In the genomic region with DNA sequence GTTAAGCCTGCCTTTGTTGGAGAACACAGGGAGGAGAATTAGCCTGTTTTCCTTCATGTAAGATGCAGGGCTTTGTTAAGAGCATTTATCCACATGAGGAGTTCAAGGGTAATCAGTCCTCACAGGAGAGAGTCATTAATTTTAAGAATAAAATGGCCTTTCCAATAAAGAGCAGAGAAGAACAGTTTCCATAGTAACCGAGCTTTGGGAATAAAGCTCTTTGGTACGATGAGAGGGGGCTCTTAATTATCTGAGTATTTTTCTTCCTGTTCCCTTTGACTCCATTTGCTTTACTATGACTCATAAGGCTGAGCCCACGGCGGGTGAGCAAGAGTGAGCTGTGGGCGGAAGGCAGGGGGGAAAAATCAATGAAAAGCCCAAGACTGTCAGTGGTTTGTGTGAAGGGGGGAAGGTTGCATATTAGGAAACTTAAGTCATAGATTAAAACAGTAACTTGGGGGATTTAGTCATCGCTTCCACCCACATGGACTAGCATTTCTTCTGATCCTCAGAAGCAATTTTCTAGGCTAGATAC, we compare ENCODE assay signal across 13 mouse cellular contexts.
DNase-seq lines count a peak whose midpoint lies in the region; ATAC-seq and TF ChIP-seq lines count a peak whose summit lies in the region.
"Had no signal": no experiment of that assay in that cellular context is flagged by ENCODE, and none has a peak within 500 bp of the region (broad histone marks: within the 10 kb centered on the region; RNA-seq: fewer than 3 reads in every experiment).

No protein-coding gene starts in this region.

- H3K4me3 ChIP-seq in hindbrain, embryonic 12.5 days, result no peak overlapping the region
- H3K4me3 ChIP-seq in neural tube, embryonic 13.5 days, result no peak overlapping the region
- H3K4me3 ChIP-seq: embryonic facial prominence, embryonic 12.5 days; liver, embryonic 15.5 days had no signal

- H3K9ac ChIP-seq in hindbrain, embryonic 12.5 days, result no peak overlapping the region
- H3K9ac ChIP-seq in neural tube, embryonic 13.5 days, result no peak overlapping the region
- H3K9ac ChIP-seq: embryonic facial prominence, embryonic 12.5 days; liver, embryonic 15.5 days had no signal

- no peaks in the 10 kb centered on the region for H3K9me3 ChIP-seq in hindbrain, embryonic 12.5 days (replicated peaks)
- no peaks in the 10 kb centered on the region for H3K9me3 ChIP-seq in neural tube, embryonic 13.5 days
- H3K9me3 ChIP-seq: embryonic facial prominence, embryonic 12.5 days; liver, embryonic 15.5 days had no signal

- 52% methylated on average over 6 of the region's 6 CpGs for WGBS in hindbrain, embryonic 12.5 days
- 30% methylated on average over 6 of the region's 6 CpGs for WGBS in neural tube, embryonic 13.5 days

- no peaks in the 10 kb centered on the region for H3K27me3 ChIP-seq in Patski
- no peaks in the 10 kb centered on the region for H3K27me3 ChIP-seq in hindbrain, embryonic 12.5 days
- H3K27me3 ChIP-seq in neural tube, embryonic 13.5 days, result no peaks in the 10 kb centered on the region
- H3K27me3 ChIP-seq: embryonic facial prominence, embryonic 12.5 days; liver, embryonic 15.5 days had no signal

- ATAC-seq in Patski, result peak; percentile 73
- ATAC-seq in hindbrain, embryonic 12.5 days (ENCODE audit: low FRiP score), result peak; percentile 57
- ATAC-seq in neural tube, embryonic 13.5 days (ENCODE audit: low read depth), result peak; percentile 84

- peak; percentile 39 to 71 for DNase-seq in left cerebral cortex, adult 9 months (ENCODE audit: low spot score in 2 of 2)
- DNase-seq in left cerebral cortex, postnatal 4 days, result no peak
- DNase-seq in Patski (ENCODE audit: low read depth, low spot score), result no peak
- no peak for DNase-seq in heart, postnatal 14 days
- DNase-seq in cerebellum, adult 18-20 months, result no peak
- DNase-seq in ovary, postnatal 36 days (ENCODE audit: low spot score), result no peak
- DNase-seq: gastrocnemius, postnatal 25 days; spleen, adult 18-20 months; thymus, postnatal 4 days had no signal

- H3K4me1 ChIP-seq in hindbrain, embryonic 12.5 days, result 0 out of 2 replicates have a peak, but pooled peaks cover 7% of the 10 kb centered on the region
- H3K4me1 ChIP-seq in neural tube, embryonic 13.5 days (replicated peaks), result peaks cover 11% of the 10 kb centered on the region
- H3K4me1 ChIP-seq: embryonic facial prominence, embryonic 12.5 days; liver, embryonic 15.5 days had no signal

- POLR2A ChIA-PET in Patski (lab: Charles Lee), result no interaction called here

- intact Hi-C loops in left cerebral cortex, postnatal 4 days (cut with DNase I), result no loop called here
- intact Hi-C loops in heart, postnatal 14 days (cut with DNase I), result no loop called here

- no peak overlapping the region for H3K27ac ChIP-seq in hindbrain, embryonic 12.5 days
- H3K27ac ChIP-seq in neural tube, embryonic 13.5 days (replicated peaks), result peak overlapping the region; percentile 49
- H3K27ac ChIP-seq: embryonic facial prominence, embryonic 12.5 days; liver, embryonic 15.5 days had no signal

- in situ Hi-C loops in Patski (cut with MboI; ENCODE audit: low pct_unique_long_range_greater_than_20kb), result loop anchor here (25.0 kb wide), 1 partner anchor 490 kb away; no protein-coding TSS in a partner anchor

- no peak for TF ChIP-seq CTCF in Patski (IDR thresholded peaks at IDR 0.05)

- CTCF ChIA-PET in Patski (lab: Charles Lee), result interaction anchor here (1.1 kb wide), 1 partner anchor 21 kb away, joined by 3 read pairs; no protein-coding TSS in a partner anchor

- no peak overlapping the region for H3K4me2 ChIP-seq in hindbrain, embryonic 12.5 days (replicated peaks)
- no peak overlapping the region for H3K4me2 ChIP-seq in neural tube, embryonic 13.5 days
- H3K4me2 ChIP-seq: embryonic facial prominence, embryonic 12.5 days; liver, embryonic 15.5 days had no signal

- H3K36me3 ChIP-seq in hindbrain, embryonic 12.5 days, result no peaks in the 10 kb centered on the region
- H3K36me3 ChIP-seq in neural tube, embryonic 13.5 days, result no peaks in the 10 kb centered on the region
- H3K36me3 ChIP-seq: embryonic facial prominence, embryonic 12.5 days; liver, embryonic 15.5 days had no signal

Comparison
In these comparisons a context has a peak if more than half of its experiments do, and no peak if none do; other contexts are left out.
1. DNase-seq: peak in left cerebral cortex, adult 9 months (2 of 2); none in left cerebral cortex, postnatal 4 days (single experiment), Patski (single experiment), heart, postnatal 14 days (0 of 2), cerebellum, adult 18-20 months (0 of 2) and ovary, postnatal 36 days (single experiment).
2. Peak in every context shown above with its lines, with median percentiles within 50 percentile points of each other: ATAC-seq.